3 mouse cellular contexts compared by ENCODE assay signal in genomic region chr14:26956139-26956538, GRCm38 (mm10).
DNase-seq lines count a peak whose midpoint lies in the region.

No protein-coding gene starts in this region.

- DNase-seq in ES-CJ7 (ENCODE audit: low read depth, low spot score) (peak; percentile 47), R1 (ENCODE audit: low read depth, low spot score) (peak; percentile 60), ZHBTc4 (ENCODE audit: low read depth, low spot score) (peak; percentile 73)
